Mouse (Mus musculus): ENCODE measurements around the gene Smc1a. TPM values are rescaled to one million over a fixed set of nuclear protein-coding genes. Genes with fewer than 3 reads are reported as not detected.
"Not testable (repeated sequence)": the region's sequence is repeated elsewhere in the genome, so short reads cannot be mapped to it uniquely, and the experiment has no call there.

Gene Smc1a
- polyA plus RNA-seq, 1 experiment from 2014 or later, result 69.9 TPM

- Histone ChIP-seq H3K4me2 (ENCODE audit: low read depth, low read length) (peak overlapping the region; percentile 47), H3K9me3 (ENCODE audit: control insufficient read depth, low read length) (no peaks in the 10 kb centered on the region), H3K4me3 (ENCODE audit: low read depth, low read length) (peak overlapping the region; percentile 47), H3K27ac (ENCODE audit: low read depth, low read length) (no peak overlapping the region), H3K36me3 (ENCODE audit: control insufficient read depth, insufficient read depth, low read length) (no peaks in the 10 kb centered on the region), H3K4me1 (ENCODE audit: control insufficient read depth, insufficient read depth, low read length) (0 out of 2 replicates have a peak, but pooled peaks cover 4% of the 10 kb centered on the region), H3K27me3 (ENCODE audit: control insufficient read depth, insufficient read depth, low read length) (peaks cover 5% of the 10 kb centered on the region; the same call in 1 of the 2 replicates), H3K9ac (replicated peaks; ENCODE audit: low read depth, low read length) (peak overlapping the region; percentile 52; the same call in 1 of the 2 replicates)
- 18% methylated on average over 14 of the region's 14 CpGs for WGBS
- ATAC-seq (ENCODE audit: low read depth), result no peak
These were observed 958 bp downstream of the Smc1a start for GRCm38 (mm10) chrX:152017186-152017585.

- Histone ChIP-seq H3K4me1 (ENCODE audit: control insufficient read depth, insufficient read depth, low read length) (0 out of 2 replicates have a peak, but pooled peaks cover 4% of the 10 kb centered on the region), H3K36me3 (ENCODE audit: control insufficient read depth, insufficient read depth, low read length) (no peaks in the 10 kb centered on the region), H3K27ac (ENCODE audit: low read depth, low read length) (no peak overlapping the region), H3K27me3 (ENCODE audit: control insufficient read depth, insufficient read depth, low read length) (peaks cover 5% of the 10 kb centered on the region; the same call in 1 of the 2 replicates), H3K4me3 (ENCODE audit: low read depth, low read length) (no peak overlapping the region), H3K4me2 (ENCODE audit: low read depth, low read length) (no peak overlapping the region), H3K9me3 (ENCODE audit: control insufficient read depth, low read length) (no peaks in the 10 kb centered on the region), H3K9ac (replicated peaks; ENCODE audit: low read depth, low read length) (no peak overlapping the region)
- ATAC-seq (ENCODE audit: low read depth), result no peak
- WGBS, result 89% methylated on average over 2 of the region's 2 CpGs
These were observed 3.1 kb downstream of the Smc1a start for GRCm38 (mm10) chrX:152019294-152019693.

DNA sequence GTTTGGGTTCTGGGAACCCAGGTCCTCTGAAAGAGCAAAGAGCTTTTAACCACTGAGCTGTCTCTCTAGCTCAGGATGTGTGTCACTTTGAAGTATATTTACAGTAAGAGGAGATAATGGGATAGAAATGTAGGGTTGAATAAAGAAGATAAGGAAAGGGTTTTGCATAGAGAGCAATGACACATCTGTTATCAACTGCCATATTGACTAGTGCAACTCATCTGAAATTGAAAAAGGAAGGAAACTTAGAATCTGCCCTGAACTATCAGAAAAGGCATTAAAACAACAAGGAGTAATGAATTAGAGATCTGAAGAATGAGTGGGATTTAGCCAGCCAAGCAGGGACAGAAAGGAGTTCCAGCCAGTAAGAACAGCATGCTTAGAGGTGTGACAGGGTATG lies 23.6 kb downstream of the Smc1a start:
- H3K4me3 ChIP-seq (ENCODE audit: low read depth, low read length), result no peak overlapping the region
- no peaks in the 10 kb centered on the region for H3K9me3 ChIP-seq (ENCODE audit: control insufficient read depth, low read length)
- H3K27ac ChIP-seq (ENCODE audit: low read depth, low read length), result no peak overlapping the region
- peaks cover 3% of the 10 kb centered on the region; the same call in 1 of the 2 replicates for H3K36me3 ChIP-seq (ENCODE audit: control insufficient read depth, insufficient read depth, low read length)
- no peak for ATAC-seq (ENCODE audit: low read depth)
- H3K9ac ChIP-seq (replicated peaks; ENCODE audit: low read depth, low read length), result no peak overlapping the region
- H3K27me3 ChIP-seq (ENCODE audit: control insufficient read depth, insufficient read depth, low read length), result peaks cover 2% of the 10 kb centered on the region; the same call in 1 of the 2 replicates
- no peaks in the 10 kb centered on the region for H3K4me1 ChIP-seq (ENCODE audit: control insufficient read depth, insufficient read depth, low read length)
- H3K4me2 ChIP-seq (ENCODE audit: low read depth, low read length), result no peak overlapping the region

GRCm38 (mm10) chrX:152047230-152047629 lies 31.0 kb downstream of the Smc1a start:
- peaks cover 3% of the 10 kb centered on the region; the same call in 1 of the 2 replicates for H3K36me3 ChIP-seq (ENCODE audit: control insufficient read depth, insufficient read depth, low read length)
- no peaks in the 10 kb centered on the region for H3K4me1 ChIP-seq (ENCODE audit: control insufficient read depth, insufficient read depth, low read length)
- H3K27me3 ChIP-seq (ENCODE audit: control insufficient read depth, insufficient read depth, low read length), result peaks cover 13% of the 10 kb centered on the region
- no peak overlapping the region for H3K4me2 ChIP-seq (ENCODE audit: low read depth, low read length)
- no peak overlapping the region for H3K4me3 ChIP-seq (ENCODE audit: low read depth, low read length)
- ATAC-seq (ENCODE audit: low read depth), result no peak
- H3K9me3 ChIP-seq (ENCODE audit: control insufficient read depth, low read length), result no peaks in the 10 kb centered on the region
- H3K9ac ChIP-seq (replicated peaks; ENCODE audit: low read depth, low read length), result no peak overlapping the region
- no peak overlapping the region for H3K27ac ChIP-seq (ENCODE audit: low read depth, low read length)

DNA sequence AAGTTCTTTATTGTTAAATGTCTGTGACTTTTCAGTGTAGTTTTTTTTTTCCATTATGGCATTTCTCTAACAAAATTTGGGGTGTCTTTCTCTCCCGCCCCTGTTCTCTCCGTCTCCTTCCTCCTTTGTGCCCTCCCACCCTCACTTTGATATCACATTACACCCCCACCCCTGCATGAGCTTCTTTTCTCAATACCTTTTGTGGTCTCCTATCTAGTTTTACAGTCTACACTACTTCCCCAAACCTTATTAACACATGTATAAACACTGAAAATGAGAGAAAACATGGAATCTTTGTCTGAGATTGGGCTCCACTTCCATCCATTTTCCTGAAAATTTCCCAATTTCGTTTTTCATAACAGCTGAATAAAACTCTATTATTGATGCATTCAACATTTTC lies 36.3 kb downstream of the Smc1a start:
- Histone ChIP-seq H3K27ac (ENCODE audit: low read depth, low read length) (no peak overlapping the region), H3K27me3 (ENCODE audit: control insufficient read depth, insufficient read depth, low read length) (peaks cover 5% of the 10 kb centered on the region; the same call in 1 of the 2 replicates), H3K4me2 (ENCODE audit: low read depth, low read length) (no peak overlapping the region), H3K36me3 (ENCODE audit: control insufficient read depth, insufficient read depth, low read length) (peaks cover 3% of the 10 kb centered on the region; the same call in 1 of the 2 replicates), H3K9ac (replicated peaks; ENCODE audit: low read depth, low read length) (no peak overlapping the region), H3K4me1 (ENCODE audit: control insufficient read depth, insufficient read depth, low read length) (no peaks in the 10 kb centered on the region), H3K9me3 (ENCODE audit: control insufficient read depth, low read length) (no peaks in the 10 kb centered on the region), H3K4me3 (ENCODE audit: low read depth, low read length) (no peak overlapping the region)
- no peak for ATAC-seq (ENCODE audit: low read depth)
- WGBS, result 75% methylated on average over 3 of the region's 3 CpGs

DNA sequence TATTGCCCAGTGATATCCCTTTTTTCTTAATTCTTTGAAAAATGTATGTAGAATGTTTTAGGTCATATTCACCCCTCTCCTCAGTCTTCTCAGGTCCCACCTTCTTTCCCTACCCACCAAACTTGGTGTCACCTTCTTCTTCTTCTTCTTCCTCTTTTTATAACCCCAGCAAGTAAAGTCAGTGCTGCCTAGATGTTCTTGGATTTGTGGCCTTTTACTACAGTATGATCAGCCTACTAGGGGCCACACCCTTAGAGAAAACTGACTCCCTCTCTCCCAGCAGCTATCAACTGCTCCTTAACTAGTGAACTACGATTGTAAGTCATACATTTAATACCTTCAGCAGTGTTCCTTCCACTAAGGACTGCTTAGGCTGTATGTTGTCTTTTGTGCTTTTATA lies 37.9 kb downstream of the Smc1a start:
- WGBS, result 74% methylated on average over 1 of the region's 1 CpGs
- Histone ChIP-seq H3K36me3 (ENCODE audit: control insufficient read depth, insufficient read depth, low read length) (peaks cover 3% of the 10 kb centered on the region; the same call in 1 of the 2 replicates), H3K9me3 (ENCODE audit: control insufficient read depth, low read length) (no peaks in the 10 kb centered on the region), H3K4me2 (ENCODE audit: low read depth, low read length) (no peak overlapping the region), H3K4me1 (ENCODE audit: control insufficient read depth, insufficient read depth, low read length) (no peaks in the 10 kb centered on the region), H3K9ac (replicated peaks; ENCODE audit: low read depth, low read length) (no peak overlapping the region), H3K27ac (ENCODE audit: low read depth, low read length) (no peak overlapping the region), H3K4me3 (ENCODE audit: low read depth, low read length) (no peak overlapping the region), H3K27me3 (ENCODE audit: control insufficient read depth, insufficient read depth, low read length) (0 out of 2 replicates have a peak, but pooled peaks cover 2% of the 10 kb centered on the region)
- no peak for ATAC-seq (ENCODE audit: low read depth)

GRCm38 (mm10) chrX:152065674-152066073 lies 49.4 kb downstream of the Smc1a start:
- Histone ChIP-seq H3K9me3 (ENCODE audit: control insufficient read depth, low read length) (no peaks in the 10 kb centered on the region), H3K4me3 (ENCODE audit: low read depth, low read length) (no peak overlapping the region), H3K9ac (replicated peaks; ENCODE audit: low read depth, low read length) (no peak overlapping the region), H3K27ac (ENCODE audit: low read depth, low read length) (no peak overlapping the region), H3K4me2 (ENCODE audit: low read depth, low read length) (no peak overlapping the region), H3K4me1 (ENCODE audit: control insufficient read depth, insufficient read depth, low read length) (no peaks in the 10 kb centered on the region), H3K27me3 (ENCODE audit: control insufficient read depth, insufficient read depth, low read length) (peaks cover 6% of the 10 kb centered on the region), H3K36me3 (ENCODE audit: control insufficient read depth, insufficient read depth, low read length) (no peaks in the 10 kb centered on the region)
- no peak for ATAC-seq (ENCODE audit: low read depth)
- WGBS, result 74% methylated on average over 2 of the region's 2 CpGs

DNA sequence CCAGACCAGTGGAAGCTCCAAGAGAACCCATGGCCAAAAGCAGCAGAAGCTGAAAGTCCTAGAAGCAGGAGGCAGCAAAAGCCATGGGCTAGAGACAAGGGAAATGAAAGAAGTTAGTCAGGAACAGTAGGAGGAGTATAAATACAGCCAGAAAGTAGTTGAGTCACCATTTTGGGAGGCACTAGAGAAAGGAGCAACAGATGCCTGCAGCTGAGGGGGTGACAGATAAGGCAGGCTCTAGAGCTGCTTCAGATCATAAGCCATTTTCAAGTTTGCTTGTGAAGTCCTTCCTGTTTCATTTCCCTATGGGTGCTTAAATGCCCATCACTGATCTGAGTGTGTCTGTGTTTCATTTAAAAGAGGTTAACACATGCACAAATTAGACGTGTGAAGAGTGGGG lies 51.6 kb downstream of the Smc1a start:
- Histone ChIP-seq H3K27me3 (ENCODE audit: control insufficient read depth, insufficient read depth, low read length) (peaks cover 6% of the 10 kb centered on the region), H3K36me3 (ENCODE audit: control insufficient read depth, insufficient read depth, low read length) (no peaks in the 10 kb centered on the region), H3K9ac (replicated peaks; ENCODE audit: low read depth, low read length) (no peak overlapping the region), H3K9me3 (ENCODE audit: control insufficient read depth, low read length) (no peaks in the 10 kb centered on the region), H3K4me3 (ENCODE audit: low read depth, low read length) (no peak overlapping the region), H3K27ac (ENCODE audit: low read depth, low read length) (no peak overlapping the region), H3K4me1 (ENCODE audit: control insufficient read depth, insufficient read depth, low read length) (no peaks in the 10 kb centered on the region), H3K4me2 (ENCODE audit: low read depth, low read length) (no peak overlapping the region)
- ATAC-seq (ENCODE audit: low read depth), result no peak
- WGBS, result 75% methylated on average over 1 of the region's 1 CpGs

GRCm38 (mm10) chrX:152089832-152090614 lies 73.8 kb downstream of the Smc1a start:
- WGBS, result 44% methylated on average over 7 of the region's 7 CpGs
- not testable (repeated sequence) for H3K4me3 ChIP-seq (ENCODE audit: low read depth, low read length); H3K27ac ChIP-seq (ENCODE audit: low read depth, low read length); H3K27me3 ChIP-seq (ENCODE audit: control insufficient read depth, insufficient read depth, low read length); H3K4me1 ChIP-seq (ENCODE audit: control insufficient read depth, insufficient read depth, low read length); H3K9ac ChIP-seq (replicated peaks; ENCODE audit: low read depth, low read length); H3K9me3 ChIP-seq (ENCODE audit: control insufficient read depth, low read length); H3K36me3 ChIP-seq (ENCODE audit: control insufficient read depth, insufficient read depth, low read length); H3K4me2 ChIP-seq (ENCODE audit: low read depth, low read length)
- ATAC-seq (ENCODE audit: low read depth), result peak; percentile 89

Data from neural tube, embryonic 14.5 days (tissue).